Mouse (Mus musculus) CH12F3 (cell line): Measurements from ENCODE around the gene Tead1.

Source experiments
- in situ Hi-C: fragments of 300-500 bp; cut with MboI; formaldehyde crosslinking; loops from 2 replicates; pipeline ENCODE4 v1.14.3; 2020; ENCODE audit warnings: low sequenced_read_pairs

Gene Tead1

DNA sequence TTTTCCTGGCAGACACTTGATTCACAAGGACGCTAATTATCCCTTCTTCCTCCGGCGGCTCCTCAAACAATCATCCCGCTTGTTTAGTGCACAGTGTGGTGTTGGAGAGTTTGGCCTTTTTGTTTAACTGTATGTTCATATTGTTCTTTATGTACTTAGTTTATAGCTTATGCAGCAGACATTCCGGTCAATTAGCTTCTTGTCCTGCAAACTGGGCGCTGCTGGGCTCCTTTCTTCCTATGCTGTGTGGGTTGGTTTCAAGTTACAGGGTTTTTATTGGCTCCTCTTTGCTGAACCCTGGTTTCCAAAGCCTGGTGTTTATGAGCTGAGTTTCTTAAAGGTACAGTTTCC is 128.3 kb downstream of the Tead1 start:
- in situ Hi-C loops, result no loop called here

DNA sequence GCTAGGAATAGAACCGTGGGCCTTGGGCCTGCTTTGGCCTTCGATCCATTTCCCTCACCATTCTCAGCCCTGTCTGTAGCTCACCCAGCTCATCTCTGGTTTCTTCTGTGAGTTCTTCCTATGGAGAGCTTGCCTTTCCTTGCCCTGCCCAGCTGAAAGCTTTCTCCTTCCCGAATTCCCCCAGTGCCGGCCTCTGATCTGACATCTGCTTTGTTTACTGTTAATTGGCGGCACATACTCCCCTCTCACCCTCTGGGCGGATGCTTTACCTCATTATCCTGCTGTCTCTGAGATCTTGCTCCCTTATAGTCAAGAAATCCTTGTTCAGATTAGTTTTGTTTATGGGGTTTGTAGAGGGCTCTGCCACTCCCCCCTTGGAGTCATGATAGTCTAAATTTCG is 131.6 kb downstream of the Tead1 start:
- in situ Hi-C loops, result no loop called here

DNA sequence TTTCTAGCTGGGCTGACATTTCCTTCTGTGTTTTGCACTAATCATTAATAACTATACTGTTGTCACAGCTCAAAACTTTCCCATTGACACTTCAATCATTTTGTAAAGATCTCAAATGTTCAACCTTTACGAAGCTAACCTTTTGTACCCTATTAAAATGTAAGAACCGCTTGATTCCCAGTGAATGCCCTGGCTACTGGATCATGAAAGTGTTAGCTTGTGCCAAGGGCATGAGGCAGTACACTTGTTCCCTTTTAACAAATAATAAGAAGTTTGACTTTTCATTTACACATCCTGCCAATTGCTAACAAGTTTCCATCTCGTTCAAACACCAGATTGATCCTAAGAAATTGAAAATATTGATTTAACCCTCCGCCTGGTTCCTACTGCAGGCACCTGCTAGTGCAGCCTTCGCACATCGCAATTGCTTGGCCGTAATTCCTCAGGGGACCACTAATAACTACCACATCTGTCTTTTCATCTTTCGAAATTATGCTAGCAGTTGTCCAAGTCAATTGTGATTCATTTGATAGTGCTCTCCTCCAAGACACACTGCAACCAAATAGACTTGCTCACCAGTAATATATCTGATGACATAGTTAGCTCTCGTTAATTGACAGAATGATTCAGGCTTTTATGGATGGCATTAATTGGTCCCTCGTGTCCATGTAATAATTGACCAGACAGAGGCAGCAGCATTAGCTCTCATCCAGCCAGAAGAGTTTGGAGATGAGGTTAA is 133.1 kb downstream of the Tead1 start:
- in situ Hi-C loops, result no loop called here

GRCm38 (mm10) chr7:112813163-112813562 is 134.0 kb downstream of the Tead1 start:
- in situ Hi-C loops, result no loop called here

GRCm38 (mm10) chr7:112813731-112814306 is 134.7 kb downstream of the Tead1 start:
- in situ Hi-C loops, result no loop called here

DNA sequence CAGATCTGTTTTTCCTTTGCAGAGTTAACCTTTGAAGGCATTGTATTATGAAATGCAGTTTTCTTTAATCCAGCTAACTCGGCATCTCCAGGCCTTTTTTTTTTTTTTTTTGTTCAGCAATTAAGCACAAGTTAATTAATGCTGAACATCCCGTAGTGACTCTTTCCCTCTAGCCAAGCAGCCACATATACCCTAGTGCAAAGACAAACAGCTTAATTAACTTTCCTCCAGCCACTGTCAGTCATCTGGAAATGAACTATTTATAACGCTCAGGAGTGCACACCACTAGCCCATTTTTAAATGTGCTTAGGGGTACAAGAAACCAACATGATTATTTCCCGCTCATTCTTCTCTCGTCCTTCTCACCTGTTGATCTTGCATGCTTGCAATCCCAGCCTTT is 136.9 kb downstream of the Tead1 start:
- in situ Hi-C loops, result no loop called here

DNA sequence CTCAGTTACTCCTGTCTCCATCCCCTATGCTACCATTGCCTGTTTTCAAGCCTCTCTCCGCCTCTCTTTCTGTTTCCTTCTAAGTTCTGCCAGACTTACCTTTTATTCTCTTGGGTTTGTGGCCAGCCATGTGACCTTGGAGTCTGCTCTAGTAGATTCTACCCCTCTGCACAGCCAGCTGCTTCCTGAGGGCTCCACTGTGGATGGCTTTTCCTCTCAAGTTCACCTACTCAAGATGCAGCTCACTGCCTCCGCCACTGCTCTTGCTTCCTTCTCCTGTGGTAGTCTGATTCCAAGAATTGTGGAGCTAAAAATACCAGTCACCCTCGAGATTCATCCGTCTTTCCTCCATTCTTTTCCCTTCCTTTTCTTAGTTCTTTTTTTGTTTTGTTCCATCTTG is 140.7 kb downstream of the Tead1 start:
- in situ Hi-C loops, result no loop called here

DNA sequence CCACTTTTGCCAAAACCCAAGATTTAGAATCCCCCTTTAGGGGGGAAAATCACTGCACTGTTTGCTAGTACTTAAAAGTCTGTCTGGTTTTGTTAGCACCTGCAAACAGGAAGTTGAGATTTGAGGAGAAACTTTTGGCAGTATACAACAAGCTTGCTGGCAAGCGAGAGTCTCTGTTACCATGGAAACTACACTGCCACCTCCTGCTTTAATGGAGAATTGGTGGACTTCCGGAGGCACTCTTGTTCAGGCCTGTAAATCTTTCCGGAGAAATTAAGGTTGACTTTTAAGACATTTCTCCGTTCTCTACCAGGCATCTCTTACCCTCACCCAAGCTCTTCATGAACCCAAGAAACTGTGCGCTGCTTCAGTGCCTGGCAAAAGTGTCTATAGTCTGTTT is 143.8 kb downstream of the Tead1 start:
- in situ Hi-C loops, result no loop called here

GRCm38 (mm10) chr7:112823621-112824020 is 144.5 kb downstream of the Tead1 start:
- in situ Hi-C loops, result no loop called here

DNA sequence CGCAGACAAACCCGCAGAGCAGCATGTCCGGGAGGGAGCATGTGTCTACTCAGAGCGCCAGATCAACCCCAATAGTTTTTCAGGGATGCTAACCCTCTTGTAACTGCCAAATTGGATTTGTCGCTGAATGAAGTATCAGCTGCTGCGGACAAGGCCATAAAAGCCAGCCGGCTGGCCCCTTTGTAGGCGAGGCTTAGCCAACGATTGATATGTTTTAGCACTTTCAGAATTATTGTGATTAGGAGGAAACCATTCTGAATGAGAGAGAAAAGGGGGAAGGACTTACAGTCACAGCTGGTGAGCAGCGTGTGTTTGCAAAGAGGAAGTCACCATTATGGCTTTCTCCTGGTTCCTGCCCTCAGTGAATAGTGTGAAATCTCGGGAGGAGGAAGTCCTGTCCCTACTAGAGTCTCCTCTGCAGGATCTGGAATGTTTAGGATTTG is 146.2 kb downstream of the Tead1 start:
- in situ Hi-C loops, result no loop called here

GRCm38 (mm10) chr7:112826114-112826911 is 147.2 kb downstream of the Tead1 start:
- in situ Hi-C loops, result no loop called here

DNA sequence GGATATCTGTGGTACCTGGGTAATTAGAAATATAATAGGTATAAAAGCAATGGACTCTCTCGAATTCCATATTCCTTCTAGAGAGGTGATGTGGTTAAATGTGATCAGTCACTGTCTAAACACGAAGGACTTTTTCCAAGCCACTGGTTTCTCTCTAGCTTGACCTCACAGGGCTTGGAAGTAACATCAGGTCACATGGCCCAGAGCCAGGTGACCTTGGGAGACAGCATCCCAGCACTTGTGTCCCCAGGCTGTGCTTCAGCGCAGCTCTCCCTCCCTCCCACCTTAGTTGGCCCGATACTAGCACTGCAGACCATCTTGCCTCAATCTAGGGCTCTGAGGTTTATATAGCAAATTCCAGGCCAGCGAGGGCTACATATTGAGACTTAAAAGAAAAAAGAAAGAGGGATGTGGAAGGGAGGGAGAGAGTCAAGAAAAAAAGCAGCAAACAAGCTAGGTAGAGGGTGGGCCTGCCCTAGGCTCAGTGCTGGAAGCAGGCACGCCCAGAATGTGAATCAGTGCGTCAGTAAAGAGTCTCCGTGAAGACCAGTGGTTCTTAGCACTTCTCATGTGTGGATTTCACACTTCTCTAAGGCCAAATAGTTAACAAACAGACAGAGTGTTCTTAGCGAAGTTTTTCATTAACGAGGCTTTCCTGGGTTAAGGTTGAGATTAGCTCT is 149.0 kb downstream of the Tead1 start:
- in situ Hi-C loops, result no loop called here

DNA sequence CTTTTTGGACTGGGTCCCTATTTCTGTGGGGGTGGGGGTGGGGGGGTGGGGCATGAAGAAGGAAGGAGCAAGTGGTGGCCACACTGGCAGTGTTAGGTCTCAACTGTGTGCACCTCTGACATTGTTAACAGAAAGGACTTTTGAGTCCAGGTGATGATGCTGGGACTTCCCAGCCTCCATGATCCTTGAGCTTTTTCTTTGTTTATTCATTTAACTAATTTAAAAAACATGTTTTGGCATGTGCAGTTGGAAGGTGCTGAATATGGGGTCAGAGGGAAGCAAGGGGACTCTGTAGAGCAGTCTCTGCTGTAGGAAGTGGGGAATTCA is 149.5 kb downstream of the Tead1 start:
- in situ Hi-C loops, result no loop called here

DNA sequence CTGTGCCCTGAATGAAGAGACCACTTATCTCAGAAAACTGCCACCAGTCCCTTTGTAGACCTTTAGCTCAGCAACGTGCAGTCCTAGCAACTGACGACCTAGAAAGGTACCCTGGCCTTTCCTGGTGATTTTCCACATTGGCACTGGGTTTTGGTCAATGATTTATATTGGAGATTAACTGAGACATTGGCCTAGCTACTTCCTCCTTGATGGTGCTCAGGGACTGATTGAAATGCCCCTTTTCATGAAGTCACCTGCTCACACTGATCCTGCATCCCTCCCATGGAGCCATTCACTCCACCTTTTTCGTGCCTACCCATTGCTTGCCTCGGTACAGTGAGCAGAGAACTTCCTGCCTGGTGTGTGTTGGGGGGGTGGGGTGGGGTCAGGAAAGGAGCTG is 151.8 kb downstream of the Tead1 start:
- in situ Hi-C loops, result no loop called here

DNA sequence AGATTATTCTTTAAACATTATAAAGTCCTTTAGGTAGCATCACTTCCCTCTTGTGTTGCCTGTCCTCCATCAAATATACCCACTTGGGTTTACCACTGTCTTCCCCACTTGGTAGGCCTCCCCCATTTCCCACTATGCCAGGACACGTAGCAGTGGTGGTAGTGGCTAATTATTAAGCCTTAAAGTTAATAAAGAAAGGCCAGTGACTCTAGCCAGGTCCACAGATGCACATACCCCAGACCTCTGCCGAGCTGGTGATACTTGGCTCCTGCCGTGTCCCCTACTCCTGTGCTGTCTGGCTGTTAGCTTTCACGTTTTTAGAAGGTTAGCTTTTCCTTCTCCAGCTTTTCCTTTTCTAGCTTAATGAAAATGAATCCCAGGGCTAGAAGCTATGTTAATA is 152.3 kb downstream of the Tead1 start:
- in situ Hi-C loops, result no loop called here

GRCm38 (mm10) chr7:112833132-112833531 is 154.0 kb downstream of the Tead1 start:
- in situ Hi-C loops, result no loop called here

- in situ Hi-C loops, result no loop called here
Observed at GRCm38 (mm10) chr7:112836076-112836475, 157.0 kb downstream of the Tead1 start.

DNA sequence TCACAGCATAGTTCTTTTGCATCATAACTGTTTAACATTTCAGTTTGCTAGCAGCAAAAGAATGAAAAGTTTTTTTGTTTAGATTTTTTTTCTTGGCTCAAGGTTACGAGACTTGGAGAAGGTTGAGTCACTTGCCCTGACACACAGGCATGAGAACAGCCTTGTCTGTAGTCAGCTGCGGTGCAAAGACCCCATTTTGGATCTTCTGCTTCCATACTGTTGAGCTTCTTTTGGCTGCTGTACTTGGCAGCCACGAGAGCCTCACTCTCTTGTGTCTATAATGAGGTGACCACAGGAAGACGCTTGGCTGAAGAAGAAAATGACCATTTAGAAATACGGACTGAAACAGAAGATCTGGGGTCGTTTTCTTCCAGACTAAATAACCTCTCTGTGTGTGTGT is 159.0 kb downstream of the Tead1 start:
- in situ Hi-C loops, result no loop called here

DNA sequence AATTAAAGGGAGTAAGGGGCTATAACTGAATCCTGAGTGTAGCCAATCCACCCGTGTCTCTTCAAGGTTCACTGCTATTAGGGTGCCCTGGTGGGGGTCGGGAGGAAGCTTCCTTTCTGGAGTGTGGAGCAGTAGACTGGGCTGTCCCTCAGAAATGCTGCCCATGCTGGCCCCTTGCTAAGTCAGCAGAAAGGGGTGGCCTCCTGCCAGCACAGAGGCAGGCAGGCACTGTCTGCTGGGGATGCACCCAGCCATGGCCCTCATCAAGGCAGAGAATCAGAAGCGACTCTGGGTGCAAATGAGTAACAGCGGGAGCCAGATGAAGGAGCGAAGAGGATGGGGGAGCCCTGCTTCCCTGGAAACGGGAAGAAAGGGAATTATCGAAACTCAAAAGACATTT is 161.2 kb downstream of the Tead1 start:
- in situ Hi-C loops, result no loop called here

DNA sequence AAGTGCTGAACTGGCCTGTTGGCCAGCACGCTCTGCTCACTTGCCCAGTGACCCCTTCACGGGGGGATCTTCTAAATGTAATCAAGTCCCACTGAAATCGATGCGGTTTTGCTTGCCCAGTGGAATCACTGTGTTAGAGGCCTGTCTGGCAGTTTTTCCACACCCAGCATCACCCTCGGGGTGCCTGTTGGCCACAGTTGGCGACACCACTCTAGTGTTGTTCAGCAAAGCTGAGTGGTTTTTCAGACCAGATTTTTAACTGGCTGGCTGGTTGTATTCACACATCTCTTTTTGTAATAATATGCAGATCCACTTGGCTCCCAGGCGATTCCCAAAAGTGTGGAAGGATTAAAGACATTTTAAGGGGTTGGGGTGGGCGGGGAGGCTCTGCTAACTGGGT is 161.8 kb downstream of the Tead1 start:
- in situ Hi-C loops, result no loop called here

DNA sequence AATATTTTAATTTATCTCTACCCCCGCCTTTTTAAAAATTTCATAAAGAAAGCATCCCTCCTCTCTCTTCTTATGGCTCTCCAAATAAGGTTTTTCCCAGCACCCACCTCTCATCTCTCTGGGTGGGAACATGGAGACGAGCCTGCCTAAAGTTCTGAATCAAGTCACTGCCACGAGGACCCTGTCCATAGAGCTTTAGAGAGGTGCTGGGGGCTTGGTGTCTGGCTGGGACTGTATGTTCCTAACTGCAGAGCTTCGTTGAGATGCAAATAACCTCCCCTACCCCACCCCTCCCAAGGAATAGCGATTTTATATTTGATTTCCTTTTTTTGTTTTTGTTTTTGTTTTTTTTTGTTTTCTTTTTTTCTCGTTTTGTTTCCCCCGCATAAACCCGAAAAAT is 162.4 kb downstream of the Tead1 start:
- in situ Hi-C loops, result no loop called here

GRCm38 (mm10) chr7:112841886-112842285 is 162.8 kb downstream of the Tead1 start:
- in situ Hi-C loops, result no loop called here
